Mouse (Mus musculus): ENCODE data around the gene Copg2. TPM values are rescaled to one million over a fixed set of nuclear protein-coding genes. Genes with fewer than 3 reads are reported as not detected.
"Not testable (repeated sequence)": the region's sequence is repeated elsewhere in the genome, so short reads cannot be mapped to it uniquely, and the experiment has no call there.

Copg2 gene
- polyA plus RNA-seq, 1 experiment from 2014 or later, result 34.3 TPM

DNA sequence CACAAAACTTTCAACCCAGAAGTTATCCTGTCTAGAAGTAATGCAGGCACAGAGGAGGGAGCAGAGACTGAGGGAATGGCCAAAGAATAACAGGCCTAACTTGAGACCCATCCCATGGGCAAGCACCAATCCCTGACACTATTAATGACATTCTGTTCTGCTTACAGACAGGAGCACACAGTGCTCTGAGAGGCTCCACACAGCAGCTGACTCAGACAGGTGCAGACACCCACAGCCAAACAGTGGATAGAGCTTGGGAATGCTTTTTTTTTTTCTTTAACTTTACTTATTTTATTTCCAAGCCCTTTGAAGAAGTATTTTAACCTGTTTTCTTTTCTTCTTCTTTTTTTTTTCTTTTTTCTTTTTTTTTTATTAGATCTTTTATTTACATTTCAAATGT lies 4.8 kb downstream of the Copg2 start:
- Histone ChIP-seq H3K36me3 (peaks cover 54% of the 10 kb centered on the region), H3K4me3 (no peak overlapping the region), H3K27me3 (ENCODE audit: low read depth, poor library complexity, severe bottlenecking) (no peaks in the 10 kb centered on the region), H3K9me3 (replicated peaks) (no peaks in the 10 kb centered on the region), H3K4me1 (peaks cover 14% of the 10 kb centered on the region), H3K27ac (replicated peaks) (no peak overlapping the region)
- no peak for DNase-seq (ENCODE audit: low spot score)

DNA sequence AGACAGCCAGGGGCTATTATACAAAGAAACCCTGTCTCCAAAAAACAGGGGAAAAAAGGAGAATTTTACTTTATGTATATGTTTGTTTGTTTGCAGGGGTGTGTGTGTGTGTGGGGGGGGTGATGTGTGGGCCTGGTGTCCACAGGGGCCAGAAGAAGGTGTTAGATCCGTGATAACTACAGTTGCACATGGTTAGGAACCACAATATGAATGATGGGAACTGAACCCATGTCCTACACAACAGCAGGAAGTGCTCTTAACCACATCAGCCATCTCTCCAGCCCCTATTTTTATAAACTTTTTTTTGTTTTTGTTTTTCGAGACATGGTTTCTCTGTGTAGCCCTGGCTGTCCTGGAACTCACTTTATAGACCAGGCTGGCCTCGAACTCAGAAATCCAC lies 11.7 kb downstream of the Copg2 start:
- H3K4me1 ChIP-seq, result no peaks in the 10 kb centered on the region
- 87% methylated on average over 3 of the region's 3 CpGs for WGBS
- no peak for DNase-seq (ENCODE audit: low spot score)
- H3K36me3 ChIP-seq, result peaks cover 84% of the 10 kb centered on the region
- no peak overlapping the region for H3K4me3 ChIP-seq
- H3K27ac ChIP-seq (replicated peaks), result no peak overlapping the region
- H3K9me3 ChIP-seq (replicated peaks), result no peaks in the 10 kb centered on the region
- no peaks in the 10 kb centered on the region for H3K27me3 ChIP-seq (ENCODE audit: low read depth, poor library complexity, severe bottlenecking)

DNA sequence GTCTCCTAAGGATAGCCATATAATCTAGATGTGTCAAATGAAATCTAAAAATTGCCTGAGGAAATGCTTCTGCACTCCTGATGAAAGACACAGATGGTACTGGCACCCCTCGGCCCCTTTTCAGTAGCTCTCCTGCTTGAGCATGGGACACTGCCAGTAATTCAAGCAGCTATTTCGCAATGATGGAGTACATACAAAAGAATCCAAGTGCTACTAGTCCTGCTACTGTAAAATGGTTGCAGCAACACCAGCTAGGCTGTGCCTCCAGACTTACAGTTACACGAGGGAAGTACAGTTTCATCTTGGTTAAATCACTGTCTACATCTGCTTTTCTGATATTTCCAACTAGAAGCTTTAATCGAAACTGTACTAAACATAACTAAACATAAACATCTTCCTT lies 13.1 kb downstream of the Copg2 start:
- Histone ChIP-seq H3K36me3 (peaks cover 84% of the 10 kb centered on the region), H3K4me1 (no peaks in the 10 kb centered on the region), H3K9me3 (replicated peaks) (no peaks in the 10 kb centered on the region), H3K27me3 (ENCODE audit: low read depth, poor library complexity, severe bottlenecking) (no peaks in the 10 kb centered on the region), H3K4me3 (no peak overlapping the region), H3K27ac (replicated peaks) (no peak overlapping the region)
- no peak for DNase-seq (ENCODE audit: low spot score)
- WGBS, result 89% methylated on average over 4 of the region's 4 CpGs

DNA sequence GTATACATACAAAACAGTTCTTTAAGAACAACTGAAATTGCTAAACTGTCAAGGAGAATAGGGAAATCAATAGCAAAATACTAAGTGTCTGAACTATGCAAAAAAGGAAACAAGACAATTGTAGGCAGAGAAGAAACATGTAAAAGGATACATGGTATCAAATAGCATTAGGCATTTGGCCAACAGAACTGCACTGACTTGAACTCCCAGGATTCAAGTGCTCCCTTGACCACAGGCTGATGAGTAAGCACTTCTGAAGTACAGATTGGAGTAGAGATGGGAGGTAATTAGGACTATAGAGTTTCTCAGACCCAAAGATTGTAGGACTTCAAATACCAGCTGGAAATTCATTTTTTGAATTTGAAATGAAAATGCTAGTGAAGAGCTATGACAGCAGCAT lies 19.9 kb downstream of the Copg2 start:
- Histone ChIP-seq H3K4me3 (no peak overlapping the region), H3K4me1 (peaks cover 13% of the 10 kb centered on the region), H3K9me3 (replicated peaks) (peaks cover 7% of the 10 kb centered on the region; the same call in 1 of the 2 replicates), H3K36me3 (peaks cover 67% of the 10 kb centered on the region), H3K27me3 (ENCODE audit: low read depth, poor library complexity, severe bottlenecking) (peaks cover 37% of the 10 kb centered on the region), H3K27ac (replicated peaks) (no peak overlapping the region)
- no peak for DNase-seq (ENCODE audit: low spot score)

DNA sequence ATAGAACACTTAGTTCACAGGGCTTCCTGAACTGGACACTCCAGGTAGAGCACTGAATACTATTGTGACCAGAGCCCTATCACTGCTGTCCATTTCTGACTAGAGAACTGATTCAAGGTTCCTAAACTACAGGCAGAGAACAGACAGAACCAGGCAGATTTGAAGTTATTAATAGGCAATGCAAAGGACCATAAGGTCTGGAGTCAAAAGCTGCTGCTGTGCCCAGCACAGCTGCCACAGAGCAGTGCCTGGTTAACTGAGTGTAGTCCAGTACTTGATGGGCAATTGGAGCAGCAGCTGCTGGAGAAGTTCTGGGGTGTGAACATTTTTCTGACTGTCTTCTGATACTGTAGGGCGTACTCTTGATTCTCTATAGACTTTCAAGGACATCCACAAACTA lies 30.1 kb downstream of the Copg2 start:
- Histone ChIP-seq H3K9me3 (replicated peaks) (no peaks in the 10 kb centered on the region), H3K36me3 (0 out of 2 replicates have a peak, but pooled peaks cover 10% of the 10 kb centered on the region), H3K4me1 (no peaks in the 10 kb centered on the region), H3K27me3 (ENCODE audit: low read depth, poor library complexity, severe bottlenecking) (no peaks in the 10 kb centered on the region), H3K4me3 (no peak overlapping the region), H3K27ac (replicated peaks) (no peak overlapping the region)
- 96% methylated on average over 1 of the region's 1 CpGs for WGBS
- no peak for DNase-seq (ENCODE audit: low spot score)

DNA sequence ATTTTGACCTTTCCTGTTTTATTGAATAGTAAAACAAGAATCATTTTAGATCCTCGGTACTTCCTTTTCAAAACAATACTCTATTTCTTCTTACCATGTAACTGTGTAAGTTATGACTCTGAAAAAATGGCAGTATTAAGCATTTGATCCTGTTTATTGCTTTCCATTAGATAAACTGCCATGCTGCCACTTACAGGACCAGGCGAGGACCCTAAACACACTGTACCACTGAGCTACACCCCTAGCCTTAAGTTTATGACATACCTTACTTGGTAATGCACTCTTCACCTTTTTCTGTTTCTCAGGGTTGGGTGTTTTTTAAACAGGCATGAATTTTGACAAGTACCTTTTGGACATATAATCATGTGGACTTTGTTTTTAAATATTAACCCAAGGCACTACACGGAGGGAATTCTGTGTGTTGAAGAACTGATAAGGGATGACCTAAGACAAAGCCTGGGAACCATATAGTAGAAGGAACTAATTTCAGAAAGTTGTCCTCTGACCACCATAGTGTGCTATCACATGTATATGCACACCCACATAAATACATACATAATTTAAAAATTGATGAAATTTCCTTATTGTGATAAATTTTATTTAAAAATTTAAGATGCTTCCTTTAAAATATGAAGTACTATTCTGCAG lies 31.4 kb downstream of the Copg2 start:
- no peak overlapping the region for H3K27ac ChIP-seq (replicated peaks)
- no peaks in the 10 kb centered on the region for H3K4me1 ChIP-seq
- H3K9me3 ChIP-seq (replicated peaks), result no peaks in the 10 kb centered on the region
- peaks cover 14% of the 10 kb centered on the region for H3K36me3 ChIP-seq
- no peak for DNase-seq (ENCODE audit: low spot score)
- 95% methylated on average over 3 of the region's 3 CpGs for WGBS
- H3K4me3 ChIP-seq, result no peak overlapping the region
- H3K27me3 ChIP-seq (ENCODE audit: low read depth, poor library complexity, severe bottlenecking), result no peaks in the 10 kb centered on the region

DNA sequence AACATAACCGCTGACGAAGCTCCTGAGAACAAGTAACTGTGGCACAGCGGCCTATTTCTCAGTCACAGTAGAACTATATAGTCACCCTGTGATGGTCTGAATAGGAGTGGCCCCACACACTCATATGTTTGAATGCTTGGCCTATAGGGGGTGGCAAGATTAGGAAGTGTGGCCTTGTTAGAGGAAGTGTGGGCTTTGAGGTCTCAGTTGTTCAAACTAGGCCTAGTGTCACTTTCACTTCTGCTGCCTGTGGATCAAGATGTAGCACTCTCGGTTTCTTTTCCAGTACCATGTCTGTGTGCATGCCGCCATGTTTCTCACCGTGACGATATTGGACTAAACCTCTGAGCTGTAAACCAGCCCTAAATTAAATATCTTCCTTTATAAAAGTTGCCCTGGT lies 40.6 kb downstream of the Copg2 start:
- Histone ChIP-seq H3K4me3 (no peak overlapping the region), H3K27ac (replicated peaks) (no peak overlapping the region), H3K36me3 (peaks cover 78% of the 10 kb centered on the region), H3K4me1 (no peaks in the 10 kb centered on the region), H3K27me3 (ENCODE audit: low read depth, poor library complexity, severe bottlenecking) (no peaks in the 10 kb centered on the region), H3K9me3 (replicated peaks) (no peaks in the 10 kb centered on the region)
- DNase-seq (ENCODE audit: low spot score), result no peak
- WGBS, result 98% methylated on average over 7 of the region's 7 CpGs

DNA sequence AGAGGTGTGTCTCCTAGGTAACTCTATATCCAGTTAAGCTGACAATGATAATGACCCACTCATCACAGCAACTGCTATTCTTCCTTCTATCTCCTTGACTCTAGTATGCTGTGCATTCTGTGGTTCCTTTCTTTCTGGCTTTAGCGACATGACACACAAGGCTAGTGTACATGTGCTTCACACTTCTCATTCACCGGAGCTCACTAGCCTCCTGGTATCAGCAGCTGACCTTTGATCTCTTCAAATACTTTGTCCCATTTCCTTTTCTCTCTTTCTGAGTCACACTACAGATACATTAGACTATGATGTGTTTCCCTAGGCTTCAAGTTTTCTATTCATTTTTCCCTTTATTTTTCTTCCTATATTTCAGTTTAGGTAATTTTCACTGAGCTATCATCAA lies 41.4 kb downstream of the Copg2 start:
- peaks cover 71% of the 10 kb centered on the region for H3K36me3 ChIP-seq
- no peak for DNase-seq (ENCODE audit: low spot score)
- no peaks in the 10 kb centered on the region for H3K9me3 ChIP-seq (replicated peaks)
- H3K4me1 ChIP-seq, result no peaks in the 10 kb centered on the region
- H3K4me3 ChIP-seq, result no peak overlapping the region
- H3K27ac ChIP-seq (replicated peaks), result no peak overlapping the region
- 94% methylated on average over 2 of the region's 2 CpGs for WGBS
- H3K27me3 ChIP-seq (ENCODE audit: low read depth, poor library complexity, severe bottlenecking), result no peaks in the 10 kb centered on the region

DNA sequence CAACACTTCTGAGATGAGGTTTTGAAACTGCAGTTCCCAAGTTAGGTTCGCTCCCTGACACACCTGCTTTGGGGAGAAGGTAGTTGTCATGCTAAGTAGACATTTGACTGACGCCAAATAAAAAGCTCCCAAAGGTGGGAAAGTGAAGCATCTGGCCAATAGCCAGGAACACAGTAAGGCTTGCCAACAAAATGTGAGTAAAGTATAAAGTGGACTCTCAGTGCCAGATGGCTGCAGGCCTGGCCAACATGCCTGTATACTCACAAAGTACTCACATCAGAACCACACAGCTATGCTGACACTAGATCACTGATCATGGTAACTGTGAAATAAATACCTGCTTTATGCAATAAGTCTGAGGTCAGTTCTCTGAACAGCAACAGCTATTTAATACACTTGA lies 46.8 kb downstream of the Copg2 start:
- H3K9me3 ChIP-seq (replicated peaks), result no peaks in the 10 kb centered on the region; the same call in 1 of the 2 replicates
- 84% methylated on average over 2 of the region's 2 CpGs for WGBS
- no peak overlapping the region for H3K4me3 ChIP-seq
- no peaks in the 10 kb centered on the region for H3K27me3 ChIP-seq (ENCODE audit: low read depth, poor library complexity, severe bottlenecking)
- no peak for DNase-seq (ENCODE audit: low spot score)
- peaks cover 56% of the 10 kb centered on the region for H3K36me3 ChIP-seq
- no peak overlapping the region for H3K27ac ChIP-seq (replicated peaks)
- no peaks in the 10 kb centered on the region for H3K4me1 ChIP-seq

DNA sequence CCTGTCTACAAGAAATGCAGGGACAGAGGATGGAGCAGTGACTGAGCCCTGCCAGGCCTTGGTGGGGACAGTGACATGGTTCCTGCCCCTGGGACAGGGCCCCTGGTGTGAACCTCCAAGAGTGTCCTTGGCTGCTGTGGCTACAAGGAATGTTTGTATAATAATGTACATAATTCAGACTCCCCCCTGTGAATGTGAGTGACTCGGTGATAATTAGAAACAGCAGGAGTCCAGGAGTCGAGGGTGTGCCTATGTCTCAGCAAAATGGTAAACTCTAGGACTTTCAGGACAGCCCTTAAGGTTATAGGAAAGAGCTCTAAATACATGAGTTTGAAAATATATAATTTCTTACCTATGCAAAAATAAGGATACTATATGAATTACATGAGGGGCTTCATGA lies 64.4 kb downstream of the Copg2 start:
- H3K36me3 ChIP-seq, result peaks cover 20% of the 10 kb centered on the region
- H3K27ac ChIP-seq (replicated peaks), result no peak overlapping the region
- WGBS, result 70% methylated on average over 2 of the region's 2 CpGs

DNA sequence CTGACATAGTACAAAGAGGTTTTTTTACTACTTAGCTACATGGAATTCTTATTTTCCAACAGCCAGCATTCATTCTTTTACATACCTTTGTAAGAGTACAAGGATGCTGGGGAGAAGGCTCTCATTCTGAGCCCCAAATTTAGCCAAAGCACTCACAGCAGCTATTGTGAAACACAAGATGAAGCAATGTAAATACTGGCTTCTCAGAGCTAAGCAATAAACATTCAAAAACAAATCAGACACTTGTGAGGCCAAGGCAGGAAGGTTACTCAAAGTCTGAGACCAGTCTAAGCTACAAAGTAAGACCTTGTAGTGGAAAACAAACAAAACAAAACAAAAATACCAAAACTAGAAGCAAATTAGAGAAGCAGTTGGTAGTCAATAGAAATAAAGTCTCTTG lies 83.0 kb downstream of the Copg2 start:
- no peak for DNase-seq (ENCODE audit: low spot score)
- H3K4me3 ChIP-seq, result no peak overlapping the region
- H3K27me3 ChIP-seq (ENCODE audit: low read depth, poor library complexity, severe bottlenecking), result no peaks in the 10 kb centered on the region
- H3K36me3 ChIP-seq, result peaks cover 37% of the 10 kb centered on the region
- no peaks in the 10 kb centered on the region for H3K9me3 ChIP-seq (replicated peaks)
- no peak overlapping the region for H3K27ac ChIP-seq (replicated peaks)
- no peaks in the 10 kb centered on the region for H3K4me1 ChIP-seq

More for the DNA sequence above, 64.4 kb downstream of the Copg2 start:
- Histone ChIP-seq H3K9me3 (replicated peaks) (no peaks in the 10 kb centered on the region), H3K27me3 (ENCODE audit: low read depth, poor library complexity, severe bottlenecking) (no peaks in the 10 kb centered on the region), H3K4me3 (no peak overlapping the region), H3K4me1 (no peaks in the 10 kb centered on the region)
- DNase-seq (ENCODE audit: low spot score), result no peak

DNA sequence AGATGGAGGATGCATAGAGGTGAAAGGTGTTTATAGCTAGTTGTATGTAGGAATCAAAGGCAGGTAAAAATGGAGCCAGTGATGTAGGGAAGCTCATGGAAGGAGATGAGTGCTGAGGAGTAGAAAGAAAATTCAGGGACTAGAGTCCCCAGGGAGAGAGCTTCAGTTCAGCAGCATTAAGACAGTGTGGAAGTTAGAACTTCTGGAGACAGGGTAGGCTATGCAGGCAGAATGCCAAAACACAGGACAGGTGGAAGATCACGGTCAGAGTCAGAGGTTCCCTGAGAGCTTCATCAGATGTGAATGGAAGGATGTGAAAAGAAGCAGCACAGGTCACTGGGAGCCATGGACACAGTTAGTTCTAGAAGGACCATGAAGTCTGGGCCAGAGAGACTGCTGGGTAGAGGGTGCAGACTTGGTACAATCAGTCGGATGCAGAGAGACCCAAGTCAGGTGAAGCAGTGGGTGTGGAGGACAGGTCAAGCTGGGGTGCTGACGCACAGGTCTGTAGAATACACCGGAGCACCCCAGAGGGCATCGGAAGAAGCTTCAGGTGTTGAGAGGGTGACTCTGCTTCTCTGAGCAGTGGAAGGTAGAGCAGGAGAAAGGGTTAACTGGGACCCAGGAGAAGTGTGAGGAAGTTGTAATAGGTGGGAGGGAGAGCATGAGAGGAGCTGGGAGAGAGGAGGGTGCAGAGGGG lies 91.4 kb downstream of the Copg2 start:
- 0 out of 2 replicates have a peak overlapping the region, but pooled peaks have one; percentile 1 for H3K27ac ChIP-seq (replicated peaks)
- 93% methylated on average over 5 of the region's 5 CpGs for WGBS

DNA sequence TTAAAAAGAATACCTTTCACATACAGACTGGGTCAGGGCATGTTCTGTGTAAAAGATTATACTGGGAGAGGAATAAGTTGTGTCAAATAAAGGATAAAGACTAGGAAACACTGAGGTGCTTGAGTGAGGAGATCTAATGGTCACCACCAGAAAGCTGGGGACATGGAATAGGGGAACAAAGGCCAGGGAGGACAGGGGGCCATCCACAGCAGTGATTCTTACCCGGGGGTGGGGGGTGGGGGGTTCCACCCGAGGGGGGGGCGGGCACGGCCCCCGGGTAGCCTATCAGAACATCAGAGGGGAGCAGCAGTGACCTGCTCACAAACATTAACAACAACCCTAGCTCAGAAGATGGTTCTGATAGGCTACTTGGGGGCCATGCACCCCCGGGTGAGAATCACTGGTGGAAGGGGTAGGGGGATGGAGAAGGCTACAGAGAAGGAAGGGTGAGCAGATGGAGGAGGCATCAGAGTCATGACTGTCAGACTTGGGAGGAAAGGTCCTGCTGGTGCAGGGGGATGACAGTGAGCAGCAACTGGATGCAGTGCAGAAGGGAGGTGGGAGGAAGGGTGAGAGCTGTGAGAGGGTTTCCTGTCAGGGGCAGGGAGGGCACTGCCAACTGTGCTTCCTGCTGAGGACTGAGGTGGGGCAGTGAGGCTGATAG lies 92.1 kb downstream of the Copg2 start:
- H3K4me3 ChIP-seq; H3K4me1 ChIP-seq; H3K9me3 ChIP-seq (replicated peaks); H3K27me3 ChIP-seq (ENCODE audit: low read depth, poor library complexity, severe bottlenecking): not testable (repeated sequence)
- H3K27ac ChIP-seq (replicated peaks), result 0 out of 2 replicates have a peak overlapping the region, but pooled peaks have one; percentile 1
- DNase-seq (ENCODE audit: low spot score), result peak; percentile 25
- H3K36me3 ChIP-seq, result peaks cover 38% of the 10 kb centered on the region
- WGBS, result 83% methylated on average over 6 of the region's 6 CpGs

More for the DNA sequence above, 91.4 kb downstream of the Copg2 start:
- no peak overlapping the region for H3K4me3 ChIP-seq
- H3K27me3 ChIP-seq (ENCODE audit: low read depth, poor library complexity, severe bottlenecking), result no peaks in the 10 kb centered on the region
- no peak for DNase-seq (ENCODE audit: low spot score)
- H3K36me3 ChIP-seq, result peaks cover 44% of the 10 kb centered on the region
- H3K4me1 ChIP-seq, result no peaks in the 10 kb centered on the region
- no peaks in the 10 kb centered on the region for H3K9me3 ChIP-seq (replicated peaks)
